Mouse (Mus musculus): ENCODE results near the gene Usp24.

The Usp24 gene

GRCm38 (mm10) chr4:106315921-106316350 lies at the start of gene Usp24:
Gene Usp24, plus strand, starts transcription at chr4:106316213.
- peak; percentile 81 for DNase-seq (ENCODE audit: low spot score)

GRCm38 (mm10) chr4:106276937-106277336 lies 39.1 kb upstream of the Usp24 start:
- DNase-seq (ENCODE audit: low spot score) = no peak

GRCm38 (mm10) chr4:106279177-106279576 lies 36.8 kb upstream of the Usp24 start:
- DNase-seq (ENCODE audit: low spot score) = no peak

GRCm38 (mm10) chr4:106281128-106281491 lies 34.9 kb upstream of the Usp24 start:
- DNase-seq (ENCODE audit: low spot score) = peak; percentile 12

GRCm38 (mm10) chr4:106281492-106282122 lies 34.4 kb upstream of the Usp24 start:
- DNase-seq (ENCODE audit: low spot score) = peak; percentile 31

GRCm38 (mm10) chr4:106282123-106282510 lies 33.9 kb upstream of the Usp24 start:
- DNase-seq (ENCODE audit: low spot score) = no peak

- no peak for DNase-seq (ENCODE audit: low spot score)
Measured at GRCm38 (mm10) chr4:106286958-106287743, 28.9 kb upstream of the Usp24 start.

GRCm38 (mm10) chr4:106290201-106290600 lies 25.8 kb upstream of the Usp24 start:
- DNase-seq (ENCODE audit: low spot score) = no peak

DNA sequence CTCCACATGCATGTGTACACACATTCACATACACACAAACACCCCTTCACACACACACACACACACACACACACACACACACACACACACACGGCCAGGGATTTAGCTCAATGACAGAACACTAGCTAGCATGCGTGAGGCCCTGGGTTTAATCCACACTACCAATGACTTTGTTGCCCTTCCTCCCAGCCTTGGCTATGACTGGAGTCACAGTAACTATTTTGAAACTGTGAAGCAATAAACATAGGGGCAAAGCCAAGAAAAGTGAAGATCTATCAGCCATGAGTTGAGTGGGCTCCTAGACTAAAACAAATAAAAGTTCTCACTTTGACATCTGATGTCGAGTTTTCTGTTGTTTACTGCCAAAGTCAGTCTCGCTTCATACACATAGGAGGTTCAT lies 23.2 kb upstream of the Usp24 start:
- DNase-seq (ENCODE audit: low spot score) = no peak

- no peak for DNase-seq (ENCODE audit: low spot score)
Measured at GRCm38 (mm10) chr4:106293378-106294090, 22.5 kb upstream of the Usp24 start.

GRCm38 (mm10) chr4:106295696-106296095 lies 20.3 kb upstream of the Usp24 start:
- DNase-seq (ENCODE audit: low spot score) = no peak

DNA sequence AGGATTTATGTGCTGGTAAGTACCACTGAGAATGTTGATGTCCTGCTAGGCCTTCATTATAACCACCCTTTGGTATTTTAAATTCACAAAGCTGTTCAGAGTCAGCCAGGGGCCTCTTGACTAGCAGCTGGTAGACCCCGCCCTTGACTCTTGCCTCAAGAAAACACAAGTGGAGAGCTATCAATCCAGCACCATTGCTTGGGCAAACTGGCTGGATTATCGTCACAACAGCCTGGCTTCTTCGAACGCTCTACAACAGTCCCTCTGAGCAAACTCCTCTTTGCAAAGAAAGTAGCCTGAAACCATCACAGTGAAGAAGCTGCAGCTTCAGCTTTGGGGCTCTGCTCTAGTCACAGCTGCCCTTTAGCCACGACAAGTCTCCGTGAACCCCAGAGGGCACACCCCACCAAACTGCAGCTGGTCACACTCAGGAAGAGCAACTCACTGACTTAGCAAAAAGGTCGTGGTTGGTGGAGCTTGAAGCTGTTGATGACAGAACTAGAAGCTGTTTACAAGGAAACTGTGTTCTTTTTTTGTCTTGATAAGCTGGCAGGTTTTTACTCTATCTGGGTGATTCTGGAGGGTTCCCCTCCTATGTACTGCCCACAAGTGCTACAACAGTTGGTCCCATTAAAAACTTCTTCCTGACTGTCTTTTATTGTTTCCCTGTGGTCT lies 19.5 kb upstream of the Usp24 start:
- DNase-seq (ENCODE audit: low spot score) = no peak

GRCm38 (mm10) chr4:106301346-106301745 lies 14.7 kb upstream of the Usp24 start:
- DNase-seq (ENCODE audit: low spot score) = no peak

GRCm38 (mm10) chr4:106308090-106308489 lies 7.9 kb upstream of the Usp24 start:
- DNase-seq (ENCODE audit: low spot score) = no peak

GRCm38 (mm10) chr4:106312651-106313050 lies 3.4 kb upstream of the Usp24 start:
- no peak for DNase-seq (ENCODE audit: low spot score)

DNA sequence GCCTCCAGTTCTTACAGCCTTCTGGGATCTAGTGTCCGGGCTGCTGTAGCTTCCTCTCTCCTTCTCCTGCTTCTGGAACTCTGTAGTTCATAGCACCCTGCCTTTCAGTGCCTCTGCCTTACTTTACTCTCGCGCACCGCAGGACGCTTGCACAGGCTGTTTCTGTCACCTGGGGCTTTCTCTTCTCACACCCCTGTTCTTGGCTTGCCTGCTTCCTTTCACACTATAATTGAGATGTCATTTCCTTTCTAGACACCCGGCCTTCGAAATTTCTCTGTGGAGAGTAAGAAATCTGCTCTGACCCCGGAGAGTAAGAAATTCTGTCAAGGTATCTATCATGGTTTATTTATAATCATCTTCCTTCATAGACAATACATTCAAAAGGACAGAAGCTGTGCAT lies 2.9 kb upstream of the Usp24 start:
- DNase-seq (ENCODE audit: low spot score) = no peak

DNA sequence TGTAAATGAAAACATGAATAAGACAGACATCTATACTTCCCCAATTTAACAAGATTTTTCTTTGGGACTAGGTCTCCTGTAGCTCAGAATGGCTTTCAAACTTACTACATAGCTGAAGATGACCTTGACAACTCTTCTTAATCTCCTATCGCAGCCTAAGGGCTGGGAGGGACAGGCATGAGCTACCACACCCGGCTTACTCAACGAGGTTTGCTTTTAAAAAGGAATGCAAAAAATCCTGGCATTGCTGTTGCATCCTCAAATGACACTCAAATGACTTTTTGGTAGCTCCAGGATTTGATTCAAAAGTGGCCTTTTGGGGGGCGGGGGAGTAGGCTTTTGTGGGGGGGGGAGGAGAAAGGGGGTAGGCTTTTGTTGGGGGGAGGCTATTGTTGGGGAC lies 2.1 kb upstream of the Usp24 start:
- DNase-seq (ENCODE audit: low spot score) = no peak

DNA sequence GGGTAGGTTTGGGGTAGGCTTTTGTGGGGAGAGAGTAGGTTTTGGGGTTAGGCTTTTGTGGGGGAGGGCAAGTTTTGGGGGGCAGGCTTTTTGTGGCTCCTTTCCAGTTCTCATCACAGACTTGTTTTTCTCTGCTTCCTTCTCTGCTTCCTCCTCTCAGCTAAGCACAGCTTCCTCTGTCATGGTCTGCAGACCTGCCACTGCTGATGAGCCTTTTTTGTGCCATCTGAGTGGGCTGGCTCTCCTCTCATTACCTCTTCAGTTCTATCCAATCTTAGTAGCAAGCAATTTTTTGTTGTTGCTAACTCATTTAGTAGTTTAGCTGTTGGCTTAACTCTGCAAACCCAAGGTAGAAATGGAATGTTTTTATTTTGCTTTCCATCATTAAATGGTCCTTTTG lies 1.7 kb upstream of the Usp24 start:
- no peak for DNase-seq (ENCODE audit: low spot score)

GRCm38 (mm10) chr4:106316351-106317178 lies 552 bp downstream of the Usp24 start:
- DNase-seq (ENCODE audit: low spot score) = peak; percentile 69

GRCm38 (mm10) chr4:106317179-106318055 lies 1.4 kb downstream of the Usp24 start:
- no peak for DNase-seq (ENCODE audit: low spot score)

DNA sequence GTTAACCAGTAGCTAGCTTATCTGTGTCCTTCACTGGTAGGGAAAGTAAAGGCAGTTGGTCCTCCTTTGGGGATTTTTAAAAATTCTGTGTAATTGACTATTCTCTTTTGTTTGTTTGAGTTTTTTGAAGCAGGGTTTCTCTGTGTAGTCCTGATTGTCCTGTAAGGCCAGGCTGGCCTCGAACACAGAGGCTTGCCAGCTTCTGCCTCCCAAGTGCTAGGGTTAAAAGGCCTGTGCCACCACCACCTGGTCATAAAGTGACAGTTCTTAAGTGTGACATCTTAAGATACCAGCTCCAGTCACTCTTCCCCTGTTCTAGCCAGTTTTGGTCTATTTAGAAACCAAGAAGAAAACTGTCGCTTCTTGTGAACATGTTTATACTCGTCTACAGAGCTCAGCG lies 2.2 kb downstream of the Usp24 start:
- DNase-seq (ENCODE audit: low spot score) = no peak
